ENCODE assay signal across 20 mouse cellular contexts in the genomic region with DNA sequence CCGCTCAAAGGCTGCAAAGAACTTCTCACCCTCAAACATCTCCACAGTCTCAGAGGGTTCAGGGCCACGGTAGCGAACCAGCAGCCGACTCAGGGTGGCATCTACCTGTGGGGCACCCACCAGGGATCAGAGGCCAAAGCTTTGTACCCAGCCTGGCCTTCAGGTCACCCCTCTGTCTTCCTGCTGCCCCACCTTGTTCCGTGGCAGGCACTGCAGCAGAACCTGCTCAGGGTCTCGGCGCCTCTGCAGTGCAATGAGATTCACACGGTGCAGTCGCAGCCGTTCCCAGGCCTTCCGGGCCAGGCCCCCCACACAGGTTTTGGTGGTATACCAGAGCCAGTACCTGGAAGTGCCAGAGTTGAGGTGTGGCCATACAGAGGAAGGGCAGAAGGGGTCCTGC. TPM values are rescaled to one million over a fixed set of nuclear protein-coding genes. Genes with fewer than 3 reads are reported as not detected.
DNase-seq lines count a peak whose midpoint lies in the region; ATAC-seq and TF ChIP-seq lines count a peak whose summit lies in the region.
"Had no signal": no experiment of that assay in that cellular context is flagged by ENCODE, and none has a peak within 500 bp of the region (broad histone marks: within the 10 kb centered on the region; RNA-seq: fewer than 3 reads in every experiment).

No protein-coding gene starts in this region.

- TF ChIP-seq POLR2A in cerebellum, adult 2 months (IDR thresholded peaks at IDR 0.05; ENCODE audit: borderline replicate concordance, insufficient read depth, low read length): no peak

- peaks cover 6% of the 10 kb centered on the region; the same call in 1 of the 2 replicates for H3K36me3 ChIP-seq in heart, embryonic 11.5 days (ENCODE audit: control insufficient read depth, insufficient read depth, low read length)

- H3K9me3 ChIP-seq in heart, embryonic 11.5 days (replicated peaks; ENCODE audit: control insufficient read depth, low read length): no peaks in the 10 kb centered on the region
- H3K9me3 ChIP-seq: embryonic facial prominence, embryonic 13.5 days; forebrain, embryonic 12.5 days; hindbrain, embryonic 12.5 days; intestine, embryonic 15.5 days; kidney, embryonic 15.5 days had no signal

- H3K4me3 ChIP-seq in cerebellum, adult 2 months (replicated peaks; ENCODE audit: insufficient read depth, low read depth, low read length): no peak overlapping the region
- H3K4me3 ChIP-seq in heart, embryonic 11.5 days (ENCODE audit: low read depth, low read length): no peak overlapping the region
- H3K4me3 ChIP-seq: embryonic facial prominence, embryonic 13.5 days; forebrain, embryonic 12.5 days; gastrocnemius, adult 2 months; heart, adult 2 months; hindbrain, embryonic 12.5 days; intestine, embryonic 15.5 days; kidney, embryonic 15.5 days had no signal

- ATAC-seq in cerebellum, adult (ENCODE audit: insufficient number of reproducible peaks, low FRiP score, low TSS enrichment): no peak
- no peak for ATAC-seq in heart, embryonic 11.5 days (replicated peaks; ENCODE audit: insufficient number of reproducible peaks, low FRiP score, low TSS enrichment)
- ATAC-seq in megakaryocyte progenitor cell, adult 5-6 weeks (replicated peaks; ENCODE audit: poor library complexity): no peak
- ATAC-seq: forebrain, embryonic 16.5 days; intestine, embryonic 15.5 days had no signal

- no peak overlapping the region for H3K27ac ChIP-seq in cerebellum, adult 2 months (ENCODE audit: insufficient read depth, low read length)
- no peak overlapping the region for H3K27ac ChIP-seq in heart, embryonic 11.5 days (ENCODE audit: low read depth, low read length)
- H3K27ac ChIP-seq: embryonic facial prominence, embryonic 13.5 days; forebrain, embryonic 12.5 days; gastrocnemius, adult 2 months; heart, adult 2 months; hindbrain, embryonic 12.5 days; intestine, embryonic 15.5 days; kidney, embryonic 15.5 days had no signal

- TF ChIP-seq CTCF in cerebellum, adult 2 months (IDR thresholded peaks at IDR 0.05; ENCODE audit: borderline replicate concordance, insufficient read depth, low read depth, low read length): no peak

- H3K4me2 ChIP-seq in heart, embryonic 11.5 days: no peak overlapping the region
- H3K4me2 ChIP-seq: embryonic facial prominence, embryonic 13.5 days; forebrain, embryonic 12.5 days; hindbrain, embryonic 12.5 days; intestine, embryonic 15.5 days; kidney, embryonic 15.5 days had no signal

- H3K9ac ChIP-seq in heart, embryonic 11.5 days (ENCODE audit: low read depth, low read length): no peak overlapping the region
- H3K9ac ChIP-seq: embryonic facial prominence, embryonic 13.5 days; hindbrain, embryonic 12.5 days; intestine, embryonic 15.5 days; kidney, embryonic 15.5 days had no signal

- peak; percentile 21 to 32 for DNase-seq in cerebellum, adult 2 months
- peak; percentile 92 for DNase-seq in heart, adult 11 months
- DNase-seq in right cerebral cortex, postnatal 10 days (ENCODE audit: low spot score in 2 of 2): peak; percentile 27 to 38
- no peak for DNase-seq in right cerebral cortex, adult 2 months (ENCODE audit: low spot score in 2 of 2)
- peak; percentile 14 to 17 for DNase-seq in cerebellum, postnatal 14 days
- DNase-seq: adrenal gland, postnatal 25 days; gastrocnemius, adult 2 months; heart, postnatal 4 days; kidney, adult 2 months had no signal

- no peaks in the 10 kb centered on the region for H3K27me3 ChIP-seq in cerebellum, adult 2 months (ENCODE audit: control insufficient read depth, insufficient read depth, low read length)
- H3K27me3 ChIP-seq in heart, embryonic 11.5 days (ENCODE audit: control insufficient read depth, insufficient read depth, low read length): no peaks in the 10 kb centered on the region
- H3K27me3 ChIP-seq: CH12.LX; embryonic facial prominence, embryonic 13.5 days; forebrain, embryonic 12.5 days; hindbrain, embryonic 12.5 days; intestine, embryonic 15.5 days; kidney, embryonic 15.5 days had no signal

- WGBS in cerebellum, adult 2 months: 94% methylated on average over 11 of the region's 11 CpGs
- 95% methylated on average over 11 of the region's 11 CpGs for WGBS in heart, embryonic 11.5 days (ENCODE audit: insufficient replicate concordance)

- H3K4me1 ChIP-seq in cerebellum, adult 2 months (ENCODE audit: control insufficient read depth, insufficient read depth, low read length): peaks cover 32% of the 10 kb centered on the region
- H3K4me1 ChIP-seq in heart, embryonic 11.5 days (ENCODE audit: control insufficient read depth, insufficient read depth, low read length): peaks cover 38% of the 10 kb centered on the region

RNA-seq across cellular contexts. Expression of a gene that starts 2.1 kb away (rescaled TPM):
- polyA plus RNA-seq in cerebellum, adult 2 months (2012; rRNA removed): 328 and 384 TPM in 2 replicates
- 19.4 and 19.7 TPM in 2 replicates for polyA plus RNA-seq in heart, embryonic 11.5 days (2014; fragmentation: Nextera tagmentation; extraction: Ambion mirVana)
- 15.5 and 19.8 TPM in 2 replicates for total RNA-seq in megakaryocyte progenitor cell, adult 5-6 weeks (2015)
- 4.4 and 5.3 TPM in 2 replicates for total RNA-seq in megakaryocyte progenitor cell, adult 5-6 weeks (2017)

RNA-seq across cellular contexts. Expression of a gene that starts 4.0 kb away (rescaled TPM):
- 3.2 and 4.4 TPM in 2 replicates for polyA plus RNA-seq in cerebellum, adult 2 months (2012; rRNA removed)
- polyA plus RNA-seq in heart, embryonic 11.5 days (2014; fragmentation: Nextera tagmentation; extraction: Ambion mirVana): 9.5 and 9.6 TPM in 2 replicates
- total RNA-seq in megakaryocyte progenitor cell, adult 5-6 weeks (2015): 14.2 and 14.4 TPM in 2 replicates
- total RNA-seq in megakaryocyte progenitor cell, adult 5-6 weeks (2017): 9.7 and 11.2 TPM in 2 replicates

RNA-seq across cellular contexts. Expression of a gene that starts 7.4 kb away (rescaled TPM):
- polyA plus RNA-seq in cerebellum, adult 2 months (2012; rRNA removed): 481 and 571 TPM in 2 replicates
- polyA plus RNA-seq in heart, embryonic 11.5 days (2014; fragmentation: Nextera tagmentation; extraction: Ambion mirVana): 873 and 1,016 TPM in 2 replicates
- 2,968 and 3,129 TPM in 2 replicates for total RNA-seq in megakaryocyte progenitor cell, adult 5-6 weeks (2015)
- 2,070 and 2,265 TPM in 2 replicates for total RNA-seq in megakaryocyte progenitor cell, adult 5-6 weeks (2017)

RNA-seq across cellular contexts. Expression of a gene that starts 10.5 kb away (rescaled TPM):
- 375 and 402 TPM in 2 replicates for polyA plus RNA-seq in cerebellum, adult 2 months (2012; rRNA removed)
- 7.4 and 9.3 TPM in 2 replicates for polyA plus RNA-seq in heart, embryonic 11.5 days (2014; fragmentation: Nextera tagmentation; extraction: Ambion mirVana)
- total RNA-seq in megakaryocyte progenitor cell, adult 5-6 weeks (2015): not detected in 2 replicates
- not detected in 2 replicates for total RNA-seq in megakaryocyte progenitor cell, adult 5-6 weeks (2017)
- total RNA-seq: CH12.LX had no signal

RNA-seq across cellular contexts. Expression of a gene that starts 15.2 kb away (rescaled TPM):
- 46.8 and 51.3 TPM in 2 replicates for polyA plus RNA-seq in cerebellum, adult 2 months (2012; rRNA removed)
- 28.7 and 35.3 TPM in 2 replicates for polyA plus RNA-seq in heart, embryonic 11.5 days (2014; fragmentation: Nextera tagmentation; extraction: Ambion mirVana)
- total RNA-seq in megakaryocyte progenitor cell, adult 5-6 weeks (2015): 44.5 and 44.9 TPM in 2 replicates
- total RNA-seq in megakaryocyte progenitor cell, adult 5-6 weeks (2017): 15.6 and 20.1 TPM in 2 replicates

Comparison
In these comparisons a context has a peak if more than half of its experiments do, and no peak if none do; other contexts are left out.
1. DNase-seq: peak in cerebellum, adult 2 months (2 of 2), heart, adult 11 months (single experiment), right cerebral cortex, postnatal 10 days (2 of 2) and cerebellum, postnatal 14 days (2 of 2); none in right cerebral cortex, adult 2 months (0 of 2).
2. RNA of a gene that starts 2.1 kb away (polyA plus RNA-seq): 328 to 384 TPM in cerebellum, adult 2 months; 19.4 to 19.7 TPM in heart, embryonic 11.5 days; every median in the first group is over 10 times any median in the second.